Mouse (Mus musculus) E14TG2a.4 (cell line): Measurements from ENCODE around the gene Chst14.

Experiments used
- CTCF ChIP-seq: conservative IDR thresholded peaks from 2 replicates; pipeline ENCODE4 v1.5.1; 2014; ENCODE audit warnings: low read length
- NANOG ChIP-seq: IDR thresholded peaks from 2 replicates; pipeline ENCODE4 v1.6.1; 2014; ENCODE audit warnings: borderline replicate concordance, low read length, mixed read lengths
- POU5F1 ChIP-seq: IDR thresholded peaks from 2 replicates; pipeline ENCODE4 v1.6.1; 2014; ENCODE audit warnings: low read length, borderline replicate concordance

GRCm38 (mm10) chr2:118916436-118916835 lies 9.9 kb upstream of the Chst14 start:
- TF ChIP-seq CTCF = no peak
- no peak for TF ChIP-seq POU5F1
- TF ChIP-seq NANOG = no peak
